Mouse (Mus musculus) stomach, embryonic 14.5 days (tissue): Measurements from ENCODE around the gene Gdf9. TPM values are rescaled to one million over a fixed set of nuclear protein-coding genes. Genes with fewer than 3 reads are reported as not detected.

Experiments used
- ATAC-seq: fragments of 200-750 bp; cut with Nextera tagmentation; 2 replicates; pipeline ENCODE4 v1.8.0; 2017; ENCODE audit warnings: low read depth, moderate TSS enrichment; ENCODE audit not compliant: insufficient number of reproducible peaks, insufficient read depth, low FRiP score
- H3K27ac ChIP-seq: fragments of 300-500 bp; sonication (generic); 2 replicates; pipeline ENCODE4 v1.5.1; 2014; ENCODE audit warnings: mild to moderate bottlenecking, low read length, moderate library complexity, mixed read lengths
- H3K27me3 ChIP-seq: fragments of 300-500 bp; sonication (generic); 2 replicates; pipeline ENCODE4 v1.6.1; 2014; ENCODE audit warnings: low read length, control low read depth, mixed read lengths; ENCODE audit not compliant: control insufficient read depth, insufficient read depth
- H3K36me3 ChIP-seq: fragments of 300-500 bp; sonication (generic); 2 replicates; pipeline ENCODE4 v1.6.1; 2014; ENCODE audit warnings: mild to moderate bottlenecking, control low read depth, low read length, moderate library complexity, mixed read lengths; ENCODE audit not compliant: control insufficient read depth, insufficient read depth
- H3K4me1 ChIP-seq: fragments of 300-500 bp; sonication (generic); 2 replicates; pipeline ENCODE4 v1.6.1; 2014; ENCODE audit warnings: low read length, control low read depth, mixed read lengths; ENCODE audit not compliant: control insufficient read depth, insufficient read depth
- H3K4me2 ChIP-seq: fragments of 300-500 bp; sonication (generic); replicated peaks from 2 replicates; pipeline ENCODE4 v1.6.1; 2014; ENCODE audit warnings: low read depth, low read length, control low read depth
- H3K4me3 ChIP-seq: fragments of 300-500 bp; sonication (generic); 2 replicates; pipeline ENCODE4 v1.5.1; 2014; ENCODE audit warnings: low read depth, low read length, control low read depth
- H3K9ac ChIP-seq: fragments of 300-500 bp; sonication (generic); replicated peaks from 2 replicates; pipeline ENCODE4 v1.6.1; 2014; ENCODE audit warnings: low read depth, mild to moderate bottlenecking, control low read depth, low read length, moderate library complexity, mixed read lengths
- H3K9me3 ChIP-seq: fragments of 300-500 bp; sonication (generic); 2 replicates; pipeline ENCODE4 v1.6.1; 2016; ENCODE audit warnings: low read depth, low read length, control low read depth; ENCODE audit not compliant: control insufficient read depth
- WGBS: fragments of 180-500 bp; shearing (Covaris S2); extraction: QIAGEN DNeasy Blood & Tissue Kit; methylation state at CpG from one replicate; pipeline ENCODE4 v1.1.7; 2014; 5-methylcytosine and 5-hydroxymethylcytosine counted together
- polyA plus RNA-seq: library from polyadenylated mRNA; unstranded; fragments of >200 nt; fragmentation: Nextera tagmentation; extraction: Ambion mirVana; gene quantifications from 2 replicates; pipeline ENCODE4 v1.2.1, GENCODE M21; 2014

Gene Gdf9
- 1.7 and 2.2 TPM in 2 replicates for polyA plus RNA-seq

- Histone ChIP-seq H3K27ac (peak within 1 kb of the TSS; percentile 62; the same call in 1 of the 2 replicates), H3K4me1 (peaks cover 10% of the 10 kb centered on the region), H3K4me3 (peak within 1 kb of the TSS; percentile 89), H3K4me2 (peak within 1 kb of the TSS; percentile 74), H3K36me3 (peaks cover 5% of the 10 kb centered on the region; the same call in 1 of the 2 replicates), H3K27me3 (no peaks in the 10 kb centered on the region), H3K9ac (peak within 1 kb of the TSS; percentile 79), H3K9me3 (no peaks in the 10 kb centered on the region)
- peak; percentile 95 for ATAC-seq
- under 1% methylated on average over 44 of the region's 44 CpGs for WGBS
Measured at GRCm38 (mm10) chr11:53430670-53431346, at the start of gene Gdf9, which contains the start of gene Uqcrq. Gene Gdf9 (plus strand): TSS chr11:53431023. Gene Uqcrq (minus strand): TSS chr11:53430831.

GRCm38 (mm10) chr11:53383758-53384428 is 46.9 kb upstream of the Gdf9 start:
- ATAC-seq = no peak

GRCm38 (mm10) chr11:53393856-53394255 is 37.0 kb upstream of the Gdf9 start:
- WGBS = 87% methylated on average over 1 of the region's 1 CpGs
- Histone ChIP-seq H3K4me1 (no peaks in the 10 kb centered on the region), H3K4me3 (no peak overlapping the region), H3K27ac (no peak overlapping the region), H3K36me3 (peaks cover 29% of the 10 kb centered on the region), H3K27me3 (no peaks in the 10 kb centered on the region), H3K9me3 (no peaks in the 10 kb centered on the region), H3K9ac (no peak overlapping the region), H3K4me2 (no peak overlapping the region)
- no peak for ATAC-seq

More at GRCm38 (mm10) chr11:53383758-53384428, 46.9 kb upstream of the Gdf9 start:
- H3K9me3 ChIP-seq = no peaks in the 10 kb centered on the region
- H3K4me1 ChIP-seq = no peaks in the 10 kb centered on the region
- H3K4me3 ChIP-seq = no peak overlapping the region
- H3K36me3 ChIP-seq = peaks cover 15% of the 10 kb centered on the region
- no peak overlapping the region for H3K27ac ChIP-seq
- 91% methylated on average over 2 of the region's 2 CpGs for whole genome bisulfite sequencing
- no peak overlapping the region for H3K9ac ChIP-seq
- H3K27me3 ChIP-seq = no peaks in the 10 kb centered on the region
- no peak overlapping the region for H3K4me2 ChIP-seq

- Histone ChIP-seq H3K9me3 (no peaks in the 10 kb centered on the region), H3K4me3 (no peak overlapping the region), H3K36me3 (peaks cover 70% of the 10 kb centered on the region), H3K27ac (no peak overlapping the region), H3K4me2 (no peak overlapping the region), H3K27me3 (no peaks in the 10 kb centered on the region), H3K9ac (no peak overlapping the region), H3K4me1 (no peaks in the 10 kb centered on the region)
- 79% methylated on average over 1 of the region's 1 CpGs for WGBS
- ATAC-seq = no peak
Measured at GRCm38 (mm10) chr11:53403638-53404037, 27.2 kb upstream of the Gdf9 start.

GRCm38 (mm10) chr11:53411738-53412137 is 19.1 kb upstream of the Gdf9 start:
- no peak for ATAC-seq
- H3K9ac ChIP-seq = no peak overlapping the region
- no peak overlapping the region for H3K4me3 ChIP-seq
- H3K27ac ChIP-seq = no peak overlapping the region
- H3K36me3 ChIP-seq = peaks cover 83% of the 10 kb centered on the region
- H3K4me2 ChIP-seq = no peak overlapping the region
- H3K9me3 ChIP-seq = no peaks in the 10 kb centered on the region
- no peaks in the 10 kb centered on the region for H3K4me1 ChIP-seq
- no peaks in the 10 kb centered on the region for H3K27me3 ChIP-seq

GRCm38 (mm10) chr11:53413871-53414270 is 17.0 kb upstream of the Gdf9 start:
- 92% methylated on average over 4 of the region's 4 CpGs for WGBS

GRCm38 (mm10) chr11:53418048-53418447 is 12.8 kb upstream of the Gdf9 start:
- Histone ChIP-seq H3K36me3 (peaks cover 60% of the 10 kb centered on the region), H3K4me1 (no peaks in the 10 kb centered on the region), H3K4me2 (no peak overlapping the region), H3K9ac (no peak overlapping the region), H3K4me3 (no peak overlapping the region), H3K27me3 (no peaks in the 10 kb centered on the region), H3K9me3 (no peaks in the 10 kb centered on the region), H3K27ac (no peak overlapping the region)
- no peak for ATAC-seq

More at GRCm38 (mm10) chr11:53413871-53414270, 17.0 kb upstream of the Gdf9 start:
- no peak for ATAC-seq
- Histone ChIP-seq H3K9me3 (no peaks in the 10 kb centered on the region), H3K36me3 (peaks cover 84% of the 10 kb centered on the region), H3K9ac (no peak overlapping the region), H3K27me3 (no peaks in the 10 kb centered on the region), H3K4me2 (no peak overlapping the region), H3K27ac (no peak overlapping the region), H3K4me1 (no peaks in the 10 kb centered on the region), H3K4me3 (no peak overlapping the region)

GRCm38 (mm10) chr11:53423036-53423435 is 7.8 kb upstream of the Gdf9 start, which contains the start of gene Leap2:
Gene Leap2 (minus strand): TSS chr11:53423170.
- no peak for ATAC-seq
- H3K27me3 ChIP-seq = no peaks in the 10 kb centered on the region
- no peaks in the 10 kb centered on the region for H3K4me1 ChIP-seq
- H3K9me3 ChIP-seq = no peaks in the 10 kb centered on the region
- WGBS = 76% methylated on average over 4 of the region's 4 CpGs
- H3K4me2 ChIP-seq = no peak within 1 kb of the TSS
- H3K36me3 ChIP-seq = peaks cover 13% of the 10 kb centered on the region
- no peak within 1 kb of the TSS for H3K9ac ChIP-seq
- H3K27ac ChIP-seq = no peak within 1 kb of the TSS
- no peak within 1 kb of the TSS for H3K4me3 ChIP-seq
